Mouse (Mus musculus): ENCODE data around the gene Nfix. TPM values are rescaled to one million over a fixed set of nuclear protein-coding genes. Genes with fewer than 3 reads are reported as not detected.
"Not testable (repeated sequence)": the region's sequence is repeated elsewhere in the genome, so short reads cannot be mapped to it uniquely, and the experiment has no call there.

Nfix gene
- total RNA-seq, 2 experiments from 2014 or later: 433 to 510 TPM

DNA sequence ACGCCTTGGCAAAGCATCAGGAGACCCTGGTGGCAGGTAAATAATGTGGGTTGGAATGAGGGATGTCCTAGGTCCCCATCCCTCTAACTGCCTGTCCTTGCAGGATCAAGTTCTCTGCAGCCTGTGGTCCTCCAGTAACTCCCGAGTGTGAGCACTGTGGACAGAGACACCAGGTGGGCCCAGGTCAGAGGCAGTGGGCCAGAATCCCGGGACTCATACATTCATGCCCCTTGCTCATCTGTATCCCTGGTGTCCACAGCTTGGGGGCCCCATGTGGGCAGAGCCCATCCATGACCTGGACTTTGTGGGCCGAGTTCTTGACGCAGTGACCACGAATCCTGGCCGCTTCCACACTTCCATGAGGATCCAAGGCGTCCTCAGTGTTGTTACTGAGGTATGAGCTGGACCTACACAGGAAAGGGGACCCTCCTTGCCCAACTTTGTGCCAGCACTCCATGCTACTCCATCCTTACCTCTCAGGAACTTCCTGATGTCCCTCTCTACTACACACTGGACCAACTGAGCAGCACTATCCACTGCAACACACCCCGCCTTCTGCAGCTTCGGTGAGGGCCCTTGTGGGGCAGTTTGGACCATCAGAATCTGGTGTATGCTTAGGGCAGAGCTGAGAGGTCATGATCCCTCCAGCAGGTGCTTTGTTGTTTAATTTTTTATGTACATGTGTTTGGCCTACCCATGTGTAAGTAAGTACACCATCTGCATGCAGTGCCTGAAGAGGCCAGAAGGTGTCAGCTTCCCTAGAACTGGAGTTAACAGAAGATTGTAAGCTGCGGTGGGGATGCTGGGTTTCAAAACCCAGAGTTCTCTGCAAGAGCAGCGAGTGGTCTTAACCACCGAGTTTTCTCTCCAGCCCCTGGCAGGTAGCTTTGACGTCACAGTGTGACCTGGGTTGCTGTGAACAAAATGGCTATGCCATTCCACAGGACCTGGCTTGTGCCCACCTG lies 102.7 kb downstream of the Nfix start:
- intact Hi-C loops (cut with DNase I): loop anchor here (2.0 kb wide), 1 partner anchor 113 kb away; no protein-coding TSS in a partner anchor
- peak in 1 of 2 experiments; percentile 29 for DNase-seq

DNA sequence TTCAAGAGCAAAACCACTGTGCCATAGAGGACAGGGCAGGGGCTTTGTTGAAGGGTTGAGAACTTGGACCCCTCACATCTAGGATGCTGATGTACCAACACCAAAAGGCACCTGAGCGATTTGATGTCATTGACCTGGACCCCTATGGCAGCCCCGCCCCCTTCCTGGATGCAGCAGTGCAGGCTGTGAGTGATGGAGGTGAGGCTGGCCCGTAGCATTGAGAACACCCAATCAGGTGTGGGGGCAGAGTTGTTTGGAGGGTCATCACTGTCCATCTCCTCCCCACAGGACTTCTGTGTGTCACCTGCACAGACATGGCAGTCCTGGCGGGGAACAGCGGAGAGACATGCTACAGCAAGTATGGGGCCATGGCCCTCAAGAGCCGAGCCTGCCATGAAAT lies 105.0 kb downstream of the Nfix start:
- DNase-seq: no peak

DNA sequence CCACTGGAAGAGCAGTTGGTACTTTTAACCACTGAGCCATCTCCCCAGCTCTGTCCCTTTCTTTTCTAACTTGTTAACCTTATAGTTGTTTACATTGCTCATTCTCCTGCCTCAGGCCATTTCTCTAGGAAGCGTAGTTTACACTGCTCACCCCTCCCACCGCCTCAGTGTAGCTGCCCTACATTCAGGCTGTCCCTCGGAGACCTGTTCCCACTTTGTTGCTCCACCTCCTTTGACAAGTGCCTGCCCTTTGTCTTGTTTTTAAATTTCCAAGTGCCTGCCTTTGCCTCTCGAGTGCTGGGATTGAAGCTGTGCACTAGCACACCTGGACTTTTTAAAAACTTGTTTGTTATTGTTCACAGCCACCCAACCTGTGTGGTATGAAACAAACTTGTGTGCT lies 106.8 kb downstream of the Nfix start:
- intact Hi-C loops (cut with DNase I): no loop called here
- no peak for DNase-seq

More for the DNA sequence above, 105.0 kb downstream of the Nfix start:
- intact Hi-C loops (cut with DNase I): no loop called here

DNA sequence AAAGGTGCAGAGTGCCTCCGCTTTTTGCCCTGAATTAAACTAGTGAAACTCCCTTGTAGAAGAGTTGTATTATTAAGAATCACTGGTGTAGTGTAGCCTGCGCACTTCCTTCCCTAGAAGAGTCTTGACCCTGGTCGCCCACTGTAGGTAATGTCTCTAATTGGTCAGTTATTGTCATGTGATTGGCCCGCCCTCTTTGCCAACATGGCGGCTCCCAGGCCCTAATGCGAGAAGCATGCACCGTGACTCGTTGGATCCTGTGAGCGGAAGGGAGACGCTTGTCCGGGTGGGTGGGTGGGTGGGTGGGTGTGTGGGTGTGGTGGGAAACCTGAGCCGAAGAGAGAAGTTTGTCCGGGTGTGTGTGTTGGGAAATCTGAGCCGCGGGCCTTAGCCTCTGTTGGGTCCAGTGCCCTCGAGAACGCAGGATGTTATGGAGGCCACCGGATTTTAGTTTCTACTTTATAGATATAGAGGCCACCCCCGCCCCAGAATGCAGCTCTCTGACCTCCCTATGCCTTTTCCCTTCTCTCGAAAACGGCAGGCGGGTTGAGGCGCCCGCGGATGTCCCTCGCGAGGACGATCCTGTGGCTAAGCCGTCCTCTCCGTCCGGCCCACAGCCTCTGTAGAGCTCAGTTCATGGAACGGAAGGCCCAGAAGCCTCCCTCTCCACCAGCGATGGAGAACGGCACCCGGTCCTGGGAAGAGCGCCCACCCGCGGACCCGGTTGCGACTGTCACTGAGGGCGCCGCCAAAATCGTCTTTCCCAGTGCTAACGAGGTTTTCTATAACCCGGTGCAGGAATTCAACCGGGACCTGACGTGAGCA lies 110.8 kb downstream of the Nfix start:
- intact Hi-C loops (cut with DNase I): no loop called here
- peak; percentile 67 to 82 for DNase-seq

DNA sequence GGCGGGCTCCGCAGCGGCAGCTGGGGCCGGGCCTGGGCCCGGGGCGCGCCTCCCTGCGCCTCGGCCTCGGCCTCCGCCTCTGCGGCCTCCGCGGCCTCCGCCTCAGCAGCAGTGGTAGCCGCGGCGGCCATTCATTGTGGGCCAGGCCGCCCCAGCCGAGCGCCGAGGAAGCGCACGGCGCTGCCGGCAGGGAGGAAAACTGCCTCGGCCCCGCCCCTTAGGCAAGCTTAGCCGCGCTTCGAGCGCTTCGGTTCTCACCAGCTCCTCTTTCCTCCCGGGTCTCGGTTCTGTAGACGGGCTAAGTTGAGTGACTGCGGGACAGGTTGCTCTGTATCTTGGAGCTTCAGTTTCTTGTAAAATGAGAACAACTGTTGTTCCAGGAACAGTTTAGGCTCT lies 112.4 kb downstream of the Nfix start, which contains the start of gene Nacc1:
TSS of gene Nacc1 (minus strand) at position 158 of the 396 bp plus-strand sequence.
- peak; percentile 69 to 81 for DNase-seq
- intact Hi-C loops (cut with DNase I): no loop called here

DNA sequence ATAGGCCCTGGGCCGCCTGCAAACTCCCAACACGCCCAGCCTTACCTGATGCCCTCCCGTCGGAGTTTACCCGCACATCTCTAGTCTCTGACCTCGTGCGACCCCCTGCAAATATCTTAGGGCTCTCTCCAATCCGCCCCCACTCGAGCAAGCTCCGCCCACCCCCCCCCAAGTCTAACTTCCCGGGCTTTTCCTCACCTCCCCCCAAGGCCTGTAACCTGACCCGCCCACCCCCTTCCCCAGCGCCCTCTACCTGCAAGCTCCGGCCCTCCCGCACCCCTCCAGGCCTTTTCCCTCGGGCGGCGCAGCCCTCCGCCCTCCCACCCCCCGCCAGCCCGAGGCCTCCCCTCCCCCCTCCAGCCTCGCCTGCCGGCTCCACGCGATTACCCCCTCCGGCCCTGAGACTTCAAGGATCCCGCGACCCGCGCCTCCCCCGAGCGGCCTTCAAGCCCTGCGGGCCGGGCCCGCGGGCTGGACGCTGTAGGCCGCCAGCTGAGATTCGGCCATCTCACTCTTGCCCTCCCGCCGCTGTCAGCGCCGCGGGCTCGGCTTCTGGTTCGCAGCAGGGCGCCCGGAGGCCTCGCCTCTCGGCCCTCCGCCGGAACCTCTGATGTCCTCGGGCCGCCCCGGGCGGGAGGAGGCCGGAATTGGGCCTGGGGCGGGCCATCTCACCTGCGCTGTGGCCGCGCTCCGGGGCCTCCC lies 113.0 kb downstream of the Nfix start:
- intact Hi-C loops (cut with DNase I): no loop called here
- peak in 1 of 2 experiments; percentile 20 for DNase-seq

DNA sequence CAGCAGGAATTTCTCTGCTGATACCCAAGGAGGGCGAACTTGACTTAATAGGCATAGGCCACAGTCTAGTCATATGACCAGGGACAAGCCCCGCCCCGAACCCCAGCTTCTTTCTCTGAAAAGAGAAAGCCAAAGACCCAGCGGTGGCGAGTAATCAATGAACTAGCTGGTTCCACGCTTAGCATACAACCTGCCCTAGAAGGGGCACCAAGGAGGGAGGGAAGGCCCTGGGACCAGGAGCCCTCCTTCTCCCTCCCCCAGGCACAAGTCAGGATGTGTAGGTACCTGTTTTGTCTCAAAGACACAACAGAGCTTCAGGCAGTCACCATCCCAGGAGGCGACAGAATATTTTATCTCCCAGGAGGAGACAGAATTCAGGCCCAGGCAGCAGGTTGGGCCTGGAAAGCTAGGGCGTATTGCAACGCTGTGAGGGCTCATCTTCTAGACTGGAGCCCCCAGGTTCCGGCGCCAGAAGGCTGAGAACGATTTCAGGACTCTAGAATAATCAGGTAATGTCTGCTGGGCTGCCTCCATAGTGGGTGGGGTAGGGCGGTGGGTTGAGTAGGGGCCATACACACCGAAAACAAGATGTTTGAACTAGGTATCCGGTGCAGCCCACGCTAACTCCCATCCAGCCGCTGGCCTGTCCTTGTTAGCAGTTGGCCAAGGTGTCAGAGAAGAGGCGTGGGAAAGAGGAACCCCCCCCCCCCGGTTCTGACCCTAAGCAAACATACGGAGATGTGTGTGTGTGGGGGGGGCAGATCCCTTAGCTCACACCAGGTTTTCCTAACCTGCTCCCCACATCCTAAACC lies 113.7 kb downstream of the Nfix start, which contains the start of gene Trmt1:
TSS of gene Trmt1 (plus strand) at position 117 of the 812 bp plus-strand sequence.
- peak in 1 of 2 experiments; percentile 22 for DNase-seq

DNA sequence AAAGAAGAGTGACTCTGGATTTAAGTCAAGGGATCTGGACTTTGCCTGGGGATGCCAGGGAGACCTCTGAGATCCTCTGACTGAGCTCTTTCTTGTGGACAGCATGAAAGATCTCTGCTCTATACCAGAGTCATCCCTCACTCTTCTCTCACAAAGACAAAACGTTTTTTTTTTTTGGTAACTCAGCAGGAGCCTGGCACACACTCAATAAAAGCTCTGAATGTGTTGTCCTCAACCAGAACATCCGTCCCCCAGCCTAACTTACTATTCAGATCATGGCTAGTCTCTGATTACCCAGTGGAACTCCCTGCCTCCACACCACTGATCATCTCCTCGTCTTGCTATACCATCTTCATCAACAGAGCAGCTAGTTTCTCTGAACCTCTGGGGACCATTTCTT lies 115.6 kb downstream of the Nfix start:
- intact Hi-C loops (cut with DNase I): loop anchor here (2.0 kb wide), 1 partner anchor 14 kb away; no protein-coding TSS in a partner anchor

More for the DNA sequence above, 113.7 kb downstream of the Nfix start, which contains the start of gene Trmt1:
- intact Hi-C loops (cut with DNase I): no loop called here

DNA sequence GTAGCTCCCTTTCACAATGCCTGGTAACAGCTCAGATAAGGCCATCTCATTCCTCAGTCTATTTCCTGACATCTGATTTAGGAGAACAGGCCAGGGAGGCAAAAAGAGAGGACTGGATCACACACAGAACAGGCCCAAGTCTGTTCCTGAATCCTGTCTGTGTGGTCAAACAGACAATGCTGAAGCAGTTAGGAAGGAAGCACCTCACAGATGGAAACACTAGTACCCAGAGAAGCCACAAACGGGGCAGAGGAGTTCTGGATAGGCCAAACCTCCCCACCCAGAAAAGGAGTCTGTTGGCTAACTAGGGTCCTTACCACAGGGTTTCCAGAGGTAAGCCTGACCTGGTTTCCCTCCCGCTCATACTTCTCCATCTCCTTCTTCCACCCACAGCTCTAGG lies 117.9 kb downstream of the Nfix start:
- no peak for DNase-seq
- intact Hi-C loops (cut with DNase I): no loop called here

More for the DNA sequence above, 115.6 kb downstream of the Nfix start:
- no peak for DNase-seq

DNA sequence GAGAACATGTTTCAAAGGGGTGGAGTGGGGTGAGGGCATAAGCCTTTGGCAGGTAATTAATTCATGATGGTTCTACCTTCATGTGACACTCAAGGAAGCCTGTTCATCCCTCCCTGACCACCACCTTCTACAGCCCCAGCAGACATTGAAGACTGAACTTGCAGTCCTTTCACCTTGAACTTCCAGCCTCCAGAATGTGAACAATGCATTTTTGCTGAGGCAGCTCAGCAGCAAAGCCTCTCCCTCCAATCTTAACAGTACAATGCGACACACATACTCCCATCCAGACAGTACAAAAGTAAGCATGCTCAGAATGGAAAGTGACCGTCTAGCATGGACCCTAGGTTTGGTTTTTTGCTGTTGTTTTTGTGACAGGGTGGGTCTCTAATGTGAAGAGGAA lies 118.7 kb downstream of the Nfix start:
- intact Hi-C loops (cut with DNase I): no loop called here
- DNase-seq: no peak

DNA sequence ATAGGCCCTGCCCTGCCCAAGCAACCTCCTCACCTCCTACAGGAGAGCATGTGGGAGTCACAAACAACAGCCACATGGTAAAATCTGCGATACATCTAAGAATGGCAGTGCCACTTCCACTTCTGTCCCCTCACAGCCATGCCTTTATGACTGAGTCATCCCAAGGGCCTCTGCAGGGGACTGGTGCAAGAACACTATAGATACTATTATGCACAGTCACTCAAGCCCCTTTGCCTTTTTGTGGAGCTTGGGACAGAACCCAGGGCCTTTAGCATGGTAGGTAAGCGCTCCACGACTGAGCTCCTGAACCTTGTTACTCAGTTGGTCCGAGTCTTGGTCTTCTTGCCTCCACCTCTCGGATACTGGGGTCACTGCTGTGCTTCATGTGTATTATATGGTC lies 122.8 kb downstream of the Nfix start:
- intact Hi-C loops (cut with DNase I): no loop called here
- no peak for DNase-seq

DNA sequence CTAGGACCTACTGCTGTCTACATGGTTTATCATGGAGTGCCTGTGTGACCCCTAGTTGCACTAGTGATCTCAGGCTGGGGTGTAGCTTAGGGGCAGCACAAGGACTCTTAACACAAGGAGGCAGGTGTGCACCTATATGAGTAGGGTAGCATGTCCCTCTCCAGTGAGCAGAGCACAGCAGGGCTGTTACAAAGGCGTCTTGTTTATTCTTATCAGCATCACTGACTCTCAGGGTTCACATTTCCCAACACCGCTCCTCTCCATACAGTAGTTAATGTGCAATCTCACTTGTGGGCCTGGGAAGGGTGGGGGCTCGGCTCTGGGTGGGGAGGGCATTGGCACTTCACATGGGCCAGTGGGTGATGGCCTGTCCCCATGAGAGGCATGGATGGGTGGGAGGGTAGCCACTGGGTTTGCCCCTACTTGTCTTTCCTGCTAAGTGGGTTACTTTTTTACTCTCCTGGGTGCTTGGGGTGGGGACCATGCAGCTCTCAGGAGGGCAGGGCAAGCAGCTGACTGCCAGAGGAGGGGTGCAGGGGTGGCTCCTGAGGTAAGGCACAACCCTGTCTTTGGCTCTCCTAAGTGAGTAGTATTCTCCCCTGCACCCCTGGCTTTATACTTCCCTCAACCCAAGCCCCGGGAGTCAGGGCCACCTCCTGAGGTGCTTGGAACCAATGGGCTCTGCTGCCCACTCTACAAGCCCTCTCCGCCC lies 129.7 kb downstream of the Nfix start:
- intact Hi-C loops (cut with DNase I): loop anchor here (2.0 kb wide), 1 partner anchor 14 kb away; no protein-coding TSS in a partner anchor
- not testable (repeated sequence) for DNase-seq

DNA sequence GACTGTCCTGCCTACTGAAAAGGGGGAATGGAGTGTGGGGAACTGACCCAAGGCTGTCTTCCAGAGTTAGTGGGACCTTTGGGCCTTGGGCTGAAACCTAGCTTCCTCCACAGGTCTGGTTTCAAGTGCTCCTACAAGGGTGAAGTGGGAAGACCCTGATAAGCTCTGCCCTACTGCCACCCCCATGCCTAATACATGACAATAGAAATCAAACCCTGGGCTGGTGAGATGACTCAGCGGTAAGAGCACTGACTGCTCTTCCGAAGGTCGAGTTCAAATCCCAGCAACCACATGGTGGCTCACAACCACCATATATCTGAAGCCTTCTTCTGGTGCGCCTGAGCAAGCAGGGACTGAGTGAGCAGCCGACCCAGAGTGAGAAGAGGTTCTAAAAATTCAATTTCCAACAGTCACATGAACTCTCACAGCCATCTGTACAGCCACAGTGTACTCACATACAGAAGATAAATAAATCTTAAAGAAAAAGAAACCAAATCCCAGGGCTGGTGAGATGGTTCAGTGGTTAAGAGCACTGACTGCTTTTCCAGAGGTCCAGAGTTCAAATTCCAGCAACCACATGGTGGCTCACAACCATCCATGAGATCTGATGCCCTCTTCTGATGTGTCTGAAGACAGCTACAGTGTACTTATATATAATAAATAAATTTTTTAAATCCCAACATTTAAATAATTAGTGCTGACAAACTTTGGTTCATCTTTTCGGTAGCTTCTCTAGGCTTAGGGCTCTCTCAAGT lies 131.2 kb downstream of the Nfix start:
- DNase-seq: no peak
- intact Hi-C loops (cut with DNase I): no loop called here

DNA sequence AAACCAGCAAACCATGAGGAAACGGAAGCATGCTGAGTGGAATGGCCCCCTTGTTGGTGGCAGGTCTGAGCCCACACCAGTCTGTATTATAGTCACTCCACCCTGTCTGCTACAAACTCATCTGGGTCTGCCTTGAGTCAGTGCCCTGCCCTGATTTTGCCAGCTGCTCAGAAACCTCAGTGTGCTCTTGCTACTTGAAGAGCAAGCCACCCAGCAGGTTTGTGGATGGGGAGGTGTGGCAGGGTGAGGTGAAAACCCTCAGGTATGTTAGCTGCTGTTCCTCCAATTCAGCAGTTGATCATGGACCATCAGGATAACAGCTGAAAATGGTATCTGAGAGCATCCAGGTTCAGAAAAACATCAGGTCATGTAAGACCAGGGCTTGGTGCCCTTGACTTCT lies 132.1 kb downstream of the Nfix start:
- DNase-seq: no peak
- intact Hi-C loops (cut with DNase I): no loop called here

DNA sequence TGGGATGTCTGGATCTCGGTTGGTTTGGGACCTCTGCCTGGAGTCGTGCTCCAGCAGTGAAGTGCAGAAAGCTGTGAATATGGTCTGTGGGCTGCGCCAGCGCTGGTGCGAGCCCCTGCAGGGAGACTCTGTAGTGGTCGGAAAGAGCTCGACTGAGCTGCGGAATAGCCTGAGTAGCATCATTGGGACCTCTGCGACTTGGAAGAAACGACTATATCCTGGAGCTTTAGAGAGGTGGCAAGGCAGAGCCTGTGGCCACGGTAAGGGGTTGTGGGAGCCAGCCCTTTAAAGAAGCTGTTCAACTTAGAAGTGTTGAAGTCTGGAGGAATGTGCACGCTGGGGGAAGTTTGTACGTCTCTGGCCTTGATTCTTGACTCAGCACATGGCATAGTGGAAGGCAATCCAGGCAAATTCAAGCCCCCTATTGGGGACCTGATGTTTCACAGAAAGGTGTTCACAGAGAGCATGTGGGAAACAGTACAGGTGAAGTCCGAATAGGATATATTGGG lies 134.7 kb downstream of the Nfix start:
- intact Hi-C loops (cut with DNase I): no loop called here
- no peak for DNase-seq

DNA sequence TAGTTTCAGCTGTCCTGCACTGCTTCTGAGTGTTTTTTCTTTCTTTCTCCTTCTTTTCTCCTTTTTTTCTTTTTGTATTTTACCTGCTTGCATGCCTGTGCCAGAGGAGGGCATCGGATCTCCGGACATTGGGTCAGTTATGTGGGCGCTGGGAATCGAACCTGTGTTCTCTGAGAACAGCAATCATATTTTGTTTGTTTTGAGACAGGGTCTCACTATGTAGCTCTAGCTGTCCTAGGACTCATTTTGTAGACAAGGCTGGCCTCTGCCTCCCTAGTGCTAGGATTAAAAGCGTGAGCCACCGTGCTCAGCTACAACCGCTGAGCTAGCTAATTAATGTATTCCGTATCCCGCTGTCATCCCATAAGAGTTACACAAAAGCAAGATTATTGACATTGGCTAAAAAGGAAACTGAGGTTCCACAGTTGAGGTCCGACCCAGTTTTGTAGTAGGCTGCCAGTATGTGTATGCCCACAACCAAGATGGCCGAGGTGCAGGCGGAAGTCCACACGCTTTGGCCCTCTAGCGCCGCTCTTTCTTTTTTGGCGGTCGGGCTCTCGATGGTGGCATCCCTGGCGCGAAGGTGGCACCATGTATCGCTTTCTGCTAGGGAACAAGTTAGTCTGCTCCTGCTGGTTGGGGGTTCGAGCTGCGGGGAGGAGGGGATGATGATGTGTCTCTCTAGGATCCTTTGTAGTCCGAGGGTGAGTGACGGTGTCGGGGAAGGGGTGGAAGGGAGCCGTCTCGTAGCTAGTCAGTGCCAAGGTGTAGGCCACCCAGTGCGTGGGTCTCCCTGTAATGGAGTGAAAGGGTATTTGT lies 135.4 kb downstream of the Nfix start:
- intact Hi-C loops (cut with DNase I): loop anchor here (5.0 kb wide), 1 partner anchor 38 kb away; the partner anchor contains the start of gene Lyl1
- peak; percentile 68 to 72 for DNase-seq

All from gastrocnemius, postnatal 36 days (tissue).